Mouse (Mus musculus) olfactory bulb, adult 2 months (tissue): ENCODE measurements around the gene Slc12a8.

ENCODE experiments used
- CTCF ChIP-seq: fragments of 200-500 bp; IDR thresholded peaks from 2 replicates; pipeline ENCODE4 v1.5.1; 2012; ENCODE audit warnings: low read depth, mild to moderate bottlenecking, low read length, moderate library complexity; ENCODE audit not compliant: insufficient read depth
- POLR2A ChIP-seq: fragments of 200-500 bp; IDR thresholded peaks from 2 replicates; pipeline ENCODE4 v1.6.1; 2012; ENCODE audit warnings: mild to moderate bottlenecking, low read depth, low read length, moderate library complexity; ENCODE audit not compliant: insufficient read depth

- no peak for TF ChIP-seq POLR2A
- TF ChIP-seq CTCF, result no peak
These were observed 56.6 kb downstream of the Slc12a8 start for GRCm38 (mm10) chr16:33573703-33574102.
